Mouse (Mus musculus) forebrain, postnatal 0 days (tissue): Measurements from ENCODE around the gene Nifk. TPM values are rescaled to one million over a fixed set of nuclear protein-coding genes. Genes with fewer than 3 reads are reported as not detected.

Experiments used
- ATAC-seq: fragments of 200-750 bp; cut with Nextera tagmentation; 2 replicates; pipeline ENCODE4 v1.8.0; 2017; ENCODE audit warnings: mild to moderate bottlenecking, moderate library complexity
- DNase-seq: peaks from one replicate; pipeline ENCODE4 v3.0.0-alpha.2; 2015
- H3K27ac ChIP-seq: fragments of 300-500 bp; sonication (generic); 2 replicates; pipeline ENCODE4 v1.5.1; 2014; ENCODE audit warnings: low read depth, mild to moderate bottlenecking, antibody characterized with exemption, low read length, moderate library complexity, mixed read lengths
- H3K27me3 ChIP-seq: fragments of 300-500 bp; sonication (generic); 2 replicates; pipeline ENCODE4 v1.6.1; 2014; ENCODE audit warnings: mild to moderate bottlenecking, low read length, mixed read lengths; ENCODE audit not compliant: insufficient read depth
- H3K36me3 ChIP-seq: fragments of 300-500 bp; sonication (generic); 2 replicates; pipeline ENCODE4 v1.6.1; 2014; ENCODE audit warnings: mild to moderate bottlenecking, moderate library complexity; ENCODE audit not compliant: insufficient read depth
- H3K4me1 ChIP-seq: fragments of 300-500 bp; sonication (generic); 2 replicates; pipeline ENCODE4 v1.6.1; 2014; ENCODE audit warnings: antibody characterized with exemption; ENCODE audit not compliant: insufficient read depth
- H3K4me2 ChIP-seq: fragments of 300-500 bp; sonication (generic); 2 replicates; pipeline ENCODE4 v1.6.1; 2014; ENCODE audit warnings: low read depth, mild to moderate bottlenecking, moderate library complexity
- H3K4me3 ChIP-seq: fragments of 300-500 bp; sonication (generic); 2 replicates; pipeline ENCODE4 v1.5.1; 2014; ENCODE audit warnings: low read depth, low read length, mixed read lengths
- H3K9ac ChIP-seq: fragments of 300-500 bp; sonication (generic); 2 replicates; pipeline ENCODE4 v1.6.1; 2014; ENCODE audit warnings: mild to moderate bottlenecking
- H3K9me3 ChIP-seq: fragments of 300-500 bp; sonication (generic); 2 replicates; pipeline ENCODE4 v1.6.1; 2016; ENCODE audit warnings: low read length
- CTCF ChIP-seq: sonication (generic); IDR thresholded peaks from 2 replicates; pipeline ENCODE4 v1.5.1; 2016; ENCODE audit warnings: antibody characterized with exemption, control low read depth, low read depth
- WGBS: fragments of 180-500 bp; shearing (Covaris S2); extraction: QIAGEN DNeasy Blood & Tissue Kit; methylation state at CpG from one replicate; pipeline ENCODE4 v1.1.7; 2014; 5-methylcytosine and 5-hydroxymethylcytosine counted together
- polyA plus RNA-seq: library from polyadenylated mRNA; unstranded; fragments of >200 nt; fragmentation: Nextera tagmentation; extraction: Ambion mirVana; gene quantifications from 2 replicates; pipeline ENCODE4 v1.2.1, GENCODE M21; 2015
- total RNA-seq: library from RNA; depleted of rRNA; stranded (reverse); fragments of >200 nt; gene quantifications from 2 replicates; pipeline ENCODE4 v1.2.3, GENCODE M21; 2014; rRNA removed

The Nifk gene
- total and polyA plus RNA-seq, 2 experiments from 2014 or later: 56.1 to 84.2 TPM

- Histone ChIP-seq H3K36me3 (no peaks in the 10 kb centered on the region), H3K4me2 (no peak overlapping the region), H3K4me1 (no peaks in the 10 kb centered on the region), H3K27ac (no peak overlapping the region), H3K9ac (no peak overlapping the region), H3K27me3 (no peaks in the 10 kb centered on the region), H3K9me3 (no peaks in the 10 kb centered on the region), H3K4me3 (no peak overlapping the region)
- 81% methylated on average over 8 of the region's 8 CpGs for WGBS
- no peak for TF ChIP-seq CTCF
- no peak for DNase-seq
- ATAC-seq: no peak
Observed at GRCm38 (mm10) chr1:118380105-118380786, 58.6 kb downstream of the Nifk start.

Other genes starting within 250 kb of the Nifk start
- gene Gm29106, start 145.3 kb upstream of the Nifk start, total RNA-seq: not detected in 2 replicates
- 0.12 and 0.16 TPM in 2 replicates for gene Gm29106, start 145.3 kb upstream of the Nifk start, polyA plus RNA-seq
- gene Tsn, start 10.1 kb upstream of the Nifk start, total RNA-seq: 119 and 222 TPM in 2 replicates
- gene Tsn, start 10.1 kb upstream of the Nifk start, polyA plus RNA-seq: 557 and 599 TPM in 2 replicates
- 134 and 168 TPM in 2 replicates for gene Clasp1, start 67.2 kb downstream of the Nifk start, total RNA-seq
- gene Clasp1, start 67.2 kb downstream of the Nifk start, polyA plus RNA-seq: 36.8 and 67.3 TPM in 2 replicates